Mouse (Mus musculus) kidney, adult 2 months (tissue): ENCODE results near the gene C5ar2.

Experiments used
- CTCF ChIP-seq: fragments of 200-500 bp; conservative IDR thresholded peaks from 2 replicates; pipeline ENCODE4 v1.5.1; 2011; ENCODE audit warnings: low read depth, mild to moderate bottlenecking, control low read depth, low read length, moderate library complexity, mixed read lengths; ENCODE audit not compliant: insufficient read depth, insufficient read length
- POLR2A ChIP-seq: fragments of 200-500 bp; IDR thresholded peaks from one replicate; pipeline ENCODE4 v1.6.1; 2011; ENCODE audit warnings: low read depth, low read length, control low read depth

GRCm38 (mm10) chr7:16241787-16242186 lies 2.2 kb downstream of the C5ar2 start:
- TF ChIP-seq POLR2A, result no peak
- TF ChIP-seq CTCF, result 0 out of 2 replicates have a peak, but pooled peaks have one; percentile 7
